Mouse (Mus musculus) limb, embryonic 14.5 days (tissue): Measurements from ENCODE around the gene Ttc3. TPM values are rescaled to one million over a fixed set of nuclear protein-coding genes. Genes with fewer than 3 reads are reported as not detected.

Experiments used
- ATAC-seq: fragments of 200-750 bp; cut with Nextera tagmentation; 2 replicates; pipeline ENCODE4 v1.8.0; 2017; ENCODE audit warnings: low read depth, moderate number of reproducible peaks, moderate TSS enrichment; ENCODE audit not compliant: low FRiP score
- DNase-seq: peaks from one replicate; pipeline ENCODE4 v3.0.0-alpha.2; 2015; ENCODE audit warnings: low spot score
- H3K27ac ChIP-seq: fragments of 300-500 bp; sonication (generic); replicated peaks from 2 replicates; pipeline ENCODE4 v1.5.1; 2014; ENCODE audit warnings: low read depth, mild to moderate bottlenecking, low read length, moderate library complexity, mixed read lengths
- H3K27me3 ChIP-seq: fragments of 300-500 bp; sonication (generic); 2 replicates; pipeline ENCODE4 v1.6.1; 2014; ENCODE audit warnings: low read length, mixed read lengths; ENCODE audit not compliant: control insufficient read depth, insufficient read depth
- H3K36me3 ChIP-seq: fragments of 300-500 bp; sonication (generic); 2 replicates; pipeline ENCODE4 v1.6.1; 2014; ENCODE audit warnings: mild to moderate bottlenecking, low read length, moderate library complexity, mixed read lengths; ENCODE audit not compliant: control insufficient read depth, insufficient read depth
- H3K4me1 ChIP-seq: fragments of 300-500 bp; sonication (generic); 2 replicates; pipeline ENCODE4 v1.6.1; 2014; ENCODE audit warnings: antibody characterized with exemption, low read length, mixed read lengths; ENCODE audit not compliant: control insufficient read depth, insufficient read depth
- H3K4me2 ChIP-seq: fragments of 300-500 bp; sonication (generic); replicated peaks from 2 replicates; pipeline ENCODE4 v1.6.1; 2014; ENCODE audit warnings: low read depth, mild to moderate bottlenecking, low read length, moderate library complexity; ENCODE audit not compliant: severe bottlenecking
- H3K4me3 ChIP-seq: fragments of 300-500 bp; sonication (generic); replicated peaks from 2 replicates; pipeline ENCODE4 v1.5.1; 2014; ENCODE audit warnings: low read length
- H3K9ac ChIP-seq: fragments of 300-500 bp; sonication (generic); 2 replicates; pipeline ENCODE4 v1.6.1; 2014; ENCODE audit warnings: mild to moderate bottlenecking, low read depth, low read length, moderate library complexity; ENCODE audit not compliant: severe bottlenecking
- H3K9me3 ChIP-seq: fragments of 300-500 bp; sonication (generic); 2 replicates; pipeline ENCODE4 v1.6.1; 2016; ENCODE audit warnings: low read length; ENCODE audit not compliant: control insufficient read depth
- POLR2A ChIP-seq: fragments of 200-500 bp; IDR thresholded peaks from 2 replicates; pipeline ENCODE4 v1.8.0; 2012; ENCODE audit warnings: inconsistent platforms, mild to moderate bottlenecking, moderate library complexity, borderline replicate concordance; ENCODE audit not compliant: insufficient read depth, insufficient read length; ENCODE audit errors: extremely low read depth
- WGBS: fragments of 180-500 bp; shearing (Covaris S2); extraction: QIAGEN DNeasy Blood & Tissue Kit; methylation state at CpG from one replicate; pipeline ENCODE4 v1.1.7; 2014; 5-methylcytosine and 5-hydroxymethylcytosine counted together
- polyA plus RNA-seq, 2 experiments: library from polyadenylated mRNA; depleted of rRNA in 1 of 2; stranded (reverse) in 1 of 2; unstranded in 1 of 2; fragments of >200 nt; fragmentation: Nextera tagmentation in 1 of 2; extraction: Ambion mirVana in 1 of 2; gene quantifications; 2 replicates each; pipeline versions ENCODE4 v1.2.1 to v1.2.3; 2012 to 2014

Gene Ttc3
- polyA plus RNA-seq, 2 experiments, result 123 to 294 TPM

DNA sequence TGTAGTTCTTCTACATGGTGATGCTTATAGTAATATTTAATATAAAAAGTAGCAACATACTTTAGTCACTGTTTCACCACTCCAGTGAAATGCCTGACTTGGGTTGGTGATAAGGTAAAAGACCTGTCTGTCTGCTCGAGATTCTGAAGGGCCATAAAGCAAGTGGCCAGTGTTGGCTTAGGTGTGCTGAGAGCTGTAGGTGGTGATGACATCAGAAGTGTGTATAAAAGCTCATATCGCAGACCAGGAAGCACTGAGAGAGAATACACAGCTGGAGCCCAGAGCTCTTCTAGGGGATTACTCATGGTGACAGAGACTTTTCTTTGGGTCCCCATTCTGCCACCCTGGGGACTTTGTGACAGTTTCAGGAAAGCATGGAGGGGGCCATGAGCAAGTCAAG is 41.8 kb downstream of the Ttc3 start:
- WGBS, result 87% methylated on average over 2 of the region's 2 CpGs
- no peak overlapping the region for H3K27ac ChIP-seq
- no peaks in the 10 kb centered on the region for H3K27me3 ChIP-seq
- H3K4me3 ChIP-seq, result no peak overlapping the region
- DNase-seq, result no peak
- H3K9me3 ChIP-seq, result no peaks in the 10 kb centered on the region
- H3K4me1 ChIP-seq, result no peaks in the 10 kb centered on the region
- H3K36me3 ChIP-seq, result peaks cover 65% of the 10 kb centered on the region
- H3K4me2 ChIP-seq, result no peak overlapping the region
- no peak for TF ChIP-seq POLR2A
- ATAC-seq, result no peak
- no peak overlapping the region for H3K9ac ChIP-seq

DNA sequence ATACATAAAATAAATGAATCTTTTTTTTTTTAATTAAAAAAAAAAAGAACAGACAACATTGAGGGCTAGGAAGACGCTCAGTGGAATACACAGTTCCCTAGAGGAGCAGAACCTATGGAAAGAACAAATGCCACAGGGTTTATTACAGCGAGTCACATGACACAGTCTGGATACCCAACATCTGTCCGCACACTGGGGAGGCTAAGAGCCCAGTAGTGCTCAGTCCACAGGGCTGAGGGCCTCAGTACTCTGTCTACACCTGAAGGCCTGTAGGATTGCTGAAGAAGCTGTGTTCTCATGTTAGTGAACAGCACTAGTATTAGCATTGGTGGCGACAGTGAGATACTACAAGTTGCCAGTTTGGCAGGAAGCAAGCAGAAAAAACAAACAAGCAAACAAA is 42.3 kb downstream of the Ttc3 start:
- TF ChIP-seq POLR2A, result no peak
- Histone ChIP-seq H3K4me2 (no peak overlapping the region), H3K4me1 (no peaks in the 10 kb centered on the region), H3K27ac (no peak overlapping the region), H3K9me3 (no peaks in the 10 kb centered on the region), H3K36me3 (peaks cover 66% of the 10 kb centered on the region), H3K4me3 (no peak overlapping the region), H3K27me3 (no peaks in the 10 kb centered on the region), H3K9ac (no peak overlapping the region)
- 0 out of 2 replicates have a peak, but pooled peaks have one; percentile 23 for ATAC-seq
- 88% methylated on average over 4 of the region's 4 CpGs for WGBS
- no peak for DNase-seq

DNA sequence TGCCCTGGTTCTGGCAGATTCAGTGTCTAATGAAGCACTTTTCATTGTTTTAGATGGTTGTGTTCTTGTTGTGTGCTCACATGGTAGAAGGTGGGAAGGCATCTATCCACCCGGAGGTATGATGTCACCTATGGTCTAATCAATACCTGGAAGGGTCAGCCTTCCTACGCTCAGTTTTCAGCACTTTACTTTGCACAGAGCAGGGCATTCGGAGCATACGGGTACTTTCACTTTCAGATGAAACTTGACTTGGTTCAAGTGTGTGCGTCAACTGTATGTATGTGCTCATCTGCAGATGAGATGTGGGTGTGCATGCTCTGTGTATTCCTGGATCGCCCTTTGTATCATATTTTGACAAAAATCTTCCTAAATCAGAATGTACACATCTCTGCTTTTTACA is 43.7 kb downstream of the Ttc3 start:
- no peak overlapping the region for H3K4me3 ChIP-seq
- H3K9me3 ChIP-seq, result no peaks in the 10 kb centered on the region
- 94% methylated on average over 6 of the region's 6 CpGs for WGBS
- H3K4me2 ChIP-seq, result no peak overlapping the region
- TF ChIP-seq POLR2A, result no peak
- no peak overlapping the region for H3K9ac ChIP-seq
- H3K4me1 ChIP-seq, result no peaks in the 10 kb centered on the region
- H3K36me3 ChIP-seq, result peaks cover 73% of the 10 kb centered on the region
- no peak overlapping the region for H3K27ac ChIP-seq
- DNase-seq (no peak), ATAC-seq (no peak)
- no peaks in the 10 kb centered on the region for H3K27me3 ChIP-seq

DNA sequence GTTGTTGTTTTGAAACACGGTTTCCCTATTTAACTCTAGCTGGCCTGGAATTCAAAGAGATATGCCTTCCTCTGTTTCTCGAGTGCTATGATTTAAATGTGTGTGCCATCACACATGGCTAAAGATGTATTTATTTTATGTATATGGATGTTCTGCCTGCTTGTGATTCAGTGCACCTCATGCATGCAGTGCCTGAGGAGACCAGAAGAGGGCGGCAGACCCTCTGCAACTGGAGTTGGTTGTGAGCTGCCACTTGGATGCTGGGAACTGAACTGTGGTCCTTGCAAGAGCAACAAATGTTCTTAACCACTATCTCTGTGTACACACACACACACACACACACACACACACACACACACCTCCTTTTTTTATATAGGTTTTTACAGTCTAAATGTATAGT is 50.1 kb downstream of the Ttc3 start:
- 95% methylated on average over 3 of the region's 3 CpGs for WGBS
- no peak for ATAC-seq
- H3K4me1 ChIP-seq, result no peaks in the 10 kb centered on the region

DNA sequence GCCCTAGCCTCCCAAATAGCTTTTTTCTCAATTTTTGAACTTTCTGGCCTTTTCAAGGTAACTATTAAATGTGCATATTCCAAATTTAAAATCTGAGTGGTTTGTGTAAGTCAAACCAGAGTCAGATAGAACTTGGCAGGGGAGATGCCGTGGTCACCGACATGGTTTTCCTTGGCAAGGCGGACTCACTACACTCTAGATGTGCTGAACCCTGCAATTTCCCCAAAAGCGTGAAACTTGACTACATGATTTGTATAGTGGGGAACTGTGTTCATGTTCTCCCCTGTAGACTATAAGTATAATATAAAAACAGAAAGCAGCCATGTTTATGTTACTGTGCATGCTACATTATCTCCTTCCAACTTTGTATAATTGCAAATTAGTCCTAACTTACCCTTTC is 58.5 kb downstream of the Ttc3 start:
- Histone ChIP-seq H3K9me3 (no peaks in the 10 kb centered on the region), H3K4me2 (no peak overlapping the region), H3K4me3 (no peak overlapping the region), H3K27me3 (no peaks in the 10 kb centered on the region), H3K9ac (no peak overlapping the region), H3K27ac (no peak overlapping the region), H3K4me1 (no peaks in the 10 kb centered on the region), H3K36me3 (peaks cover 88% of the 10 kb centered on the region)
- 89% methylated on average over 4 of the region's 4 CpGs for WGBS
- TF ChIP-seq POLR2A, result no peak
- ATAC-seq (no peak), DNase-seq (no peak)

More for the DNA sequence above, 50.1 kb downstream of the Ttc3 start:
- H3K9me3 ChIP-seq, result peaks cover 4% of the 10 kb centered on the region; the same call in 1 of the 2 replicates
- H3K36me3 ChIP-seq, result peaks cover 91% of the 10 kb centered on the region
- no peak overlapping the region for H3K4me3 ChIP-seq
- no peak overlapping the region for H3K4me2 ChIP-seq
- no peak overlapping the region for H3K9ac ChIP-seq
- TF ChIP-seq POLR2A, result no peak
- DNase-seq, result no peak
- H3K27me3 ChIP-seq, result no peaks in the 10 kb centered on the region
- H3K27ac ChIP-seq, result no peak overlapping the region
